Mouse (Mus musculus): ENCODE data around the gene Hspa4.

The Hspa4 gene

DNA sequence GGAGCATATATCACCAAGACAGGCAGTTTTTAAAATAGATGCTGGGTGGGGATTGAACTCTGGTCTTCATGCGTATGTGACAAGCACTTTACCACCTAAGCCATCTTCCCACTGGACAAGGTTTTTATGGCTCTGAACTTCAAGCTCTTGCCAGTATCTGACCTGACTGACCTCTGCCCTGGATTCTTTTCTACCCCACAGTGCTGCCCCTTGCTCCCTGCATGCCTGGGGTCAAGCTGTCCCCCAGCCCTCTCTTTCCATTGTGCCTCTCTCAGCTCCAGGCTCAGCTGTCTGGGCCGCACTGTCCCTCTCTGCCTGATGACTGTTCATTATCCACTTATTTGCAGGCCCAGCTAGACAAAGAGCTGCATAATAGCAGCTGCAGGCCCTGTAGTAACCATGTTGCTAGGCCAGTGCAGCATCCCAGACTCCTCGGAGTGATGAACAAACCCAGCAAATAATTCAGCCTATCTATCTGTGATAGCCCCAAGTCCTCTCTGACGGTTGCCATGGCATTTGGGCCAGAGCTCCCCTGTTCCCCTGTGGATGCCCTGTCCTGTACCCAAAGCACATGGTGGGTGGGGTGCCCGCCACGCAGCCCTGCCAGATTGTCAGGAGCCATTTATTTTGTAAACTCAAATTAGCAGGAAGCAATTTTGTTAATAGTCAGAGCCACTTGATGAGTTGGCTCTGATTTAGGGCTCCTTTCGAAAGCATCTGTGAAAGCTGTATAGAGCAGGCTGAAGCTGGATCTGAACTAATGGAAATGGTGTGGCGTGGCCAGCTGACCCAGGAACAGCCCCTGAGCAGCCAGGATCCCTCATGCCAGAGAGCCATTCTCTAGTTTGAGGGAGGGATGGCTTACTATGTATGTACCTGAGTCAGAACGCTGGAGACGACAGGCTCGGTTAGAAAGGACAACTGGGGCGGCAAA is 47.8 kb downstream of the Hspa4 start:
- ATAC-seq (ENCODE audit: low TSS enrichment), result no peak

DNA sequence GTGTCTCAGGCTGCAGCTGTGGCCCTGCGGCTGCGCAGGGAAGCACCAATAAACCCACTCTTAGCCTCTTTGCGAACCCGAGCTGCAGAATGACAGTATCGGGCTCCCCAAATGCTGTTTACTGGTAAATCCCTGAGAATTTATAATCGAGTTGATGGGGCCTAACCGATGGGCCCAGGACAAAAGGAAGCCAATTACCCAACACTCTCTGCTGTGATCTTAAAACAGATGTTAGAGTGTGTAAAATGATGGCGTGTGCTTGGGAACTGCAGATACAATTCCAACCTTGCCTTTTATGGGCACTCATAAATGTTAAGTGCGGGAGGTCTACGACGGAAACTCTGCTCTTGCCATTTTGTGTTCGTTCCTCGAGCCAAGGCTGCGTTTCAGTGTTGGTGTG is 49.5 kb downstream of the Hspa4 start:
- ATAC-seq (ENCODE audit: low TSS enrichment), result no peak

DNA sequence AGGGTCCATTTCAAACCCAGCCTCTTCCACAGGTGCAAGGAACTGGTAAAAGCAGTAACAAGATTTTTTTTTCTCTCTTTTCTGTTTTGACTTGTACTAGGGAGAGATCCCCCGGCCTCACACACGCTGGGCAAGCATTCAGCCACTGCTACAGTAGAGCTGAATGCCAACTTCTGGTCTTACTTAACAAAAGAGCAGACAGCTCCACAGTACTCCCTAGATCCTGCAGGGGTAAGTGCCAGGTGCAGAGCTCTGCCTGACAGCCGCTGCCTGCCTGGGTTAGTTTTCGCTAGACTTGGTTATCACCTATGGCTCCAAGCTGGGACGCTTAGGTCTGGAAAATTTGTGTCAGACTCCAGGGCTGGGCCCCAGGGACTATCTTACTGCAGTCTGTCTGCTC is 50.6 kb downstream of the Hspa4 start:
- ATAC-seq (ENCODE audit: low TSS enrichment), result no peak

DNA sequence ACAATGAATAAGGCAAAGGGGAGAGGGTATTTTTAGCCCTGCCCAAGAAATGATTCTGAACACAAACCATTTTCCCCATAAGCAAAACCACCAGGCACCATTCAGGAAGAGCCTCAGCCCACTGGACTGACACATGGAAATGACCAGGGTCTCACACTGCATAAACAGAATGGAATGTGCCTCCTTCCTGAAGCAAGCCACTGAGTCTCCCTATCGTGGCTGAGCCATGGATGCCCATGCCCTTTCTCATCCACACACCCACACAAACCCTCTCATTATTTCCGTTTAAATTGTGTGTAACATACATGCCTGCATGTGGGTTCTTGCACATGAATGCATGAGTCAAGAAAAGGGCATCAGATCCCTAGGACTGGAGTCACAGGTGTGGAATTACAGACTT is 54.7 kb downstream of the Hspa4 start:
- ATAC-seq (ENCODE audit: low TSS enrichment), result no peak

DNA sequence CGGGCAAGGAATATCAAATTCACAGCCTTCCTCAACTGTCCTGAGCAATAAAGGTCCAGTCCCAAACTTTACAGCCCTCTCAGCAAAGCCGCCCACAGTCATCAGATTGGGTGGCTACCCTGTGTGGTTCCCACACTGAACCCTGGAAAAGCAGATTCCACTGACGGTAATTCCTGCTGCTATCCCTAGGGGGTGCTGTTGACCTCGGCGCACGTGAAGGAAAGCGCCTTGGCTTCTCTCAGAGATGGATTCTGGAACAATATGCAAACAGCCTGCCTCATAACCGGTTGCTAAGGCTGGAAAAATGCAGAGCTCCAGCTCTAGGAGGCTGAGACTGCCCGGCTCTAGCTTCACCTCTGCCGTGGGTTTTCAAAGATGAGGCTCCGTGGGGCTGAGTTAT is 57.1 kb downstream of the Hspa4 start:
- peak; percentile 34; the same call in 1 of the 2 replicates for ATAC-seq (ENCODE audit: low TSS enrichment)

DNA sequence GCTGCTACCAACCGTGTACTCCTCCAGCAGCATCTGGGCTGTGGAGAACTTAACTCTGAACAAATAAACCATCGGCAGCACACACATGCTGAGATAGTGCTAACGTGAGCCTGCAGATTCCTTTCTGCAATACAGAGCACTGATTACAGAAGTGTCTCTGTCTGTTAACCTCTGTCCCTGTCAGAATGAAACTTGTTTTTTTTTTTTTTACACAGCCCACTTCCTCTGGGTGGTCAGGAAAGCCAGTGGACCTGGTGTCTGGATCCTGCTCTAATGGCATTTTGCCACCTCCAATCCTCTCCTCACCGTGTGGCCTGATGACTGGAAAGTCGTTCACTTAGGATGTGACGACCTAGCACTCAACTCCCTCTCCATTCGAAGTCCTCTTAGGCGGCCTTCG is 66.7 kb downstream of the Hspa4 start:
- ATAC-seq (ENCODE audit: low TSS enrichment), result no peak

DNA sequence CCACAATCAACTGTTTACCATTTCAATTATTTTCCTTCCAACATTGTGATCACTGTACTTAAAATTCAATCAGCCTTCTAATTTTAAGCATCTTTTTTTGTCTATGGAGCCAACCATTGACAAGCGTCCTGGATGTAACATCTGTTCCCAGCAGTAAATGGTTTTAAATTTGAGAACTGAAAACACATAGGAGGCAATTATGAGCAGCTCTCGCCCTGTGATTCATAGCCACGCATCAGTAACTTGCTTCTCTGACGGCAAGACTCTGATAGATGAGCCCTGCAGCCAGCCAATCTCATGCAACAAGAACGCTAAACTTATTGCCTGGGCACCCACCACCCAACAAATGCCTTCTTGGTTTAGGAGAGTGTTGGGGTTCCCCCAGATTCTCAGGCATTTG is 68.4 kb downstream of the Hspa4 start:
- ATAC-seq (ENCODE audit: low TSS enrichment), result peak; percentile 42; the same call in 1 of the 2 replicates

DNA sequence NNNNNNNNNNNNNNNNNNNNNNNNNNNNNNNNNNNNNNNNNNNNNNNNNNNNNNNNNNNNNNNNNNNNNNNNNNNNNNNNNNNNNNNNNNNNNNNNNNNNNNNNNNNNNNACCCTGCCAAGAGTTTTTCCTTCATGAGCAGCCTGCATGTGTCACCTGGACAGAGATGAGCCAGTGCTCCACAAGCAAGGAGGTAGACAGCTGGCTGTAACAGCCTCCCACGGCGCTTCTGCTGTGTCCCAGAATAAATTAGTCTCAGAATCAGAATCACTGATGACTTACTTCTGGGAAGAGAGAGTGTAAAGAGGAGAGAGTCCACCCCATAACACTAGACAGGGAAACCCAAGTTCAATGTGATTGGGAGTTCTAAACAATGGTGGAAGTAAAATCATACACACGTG is 71.2 kb downstream of the Hspa4 start:
- peak; percentile 96 for ATAC-seq (ENCODE audit: low TSS enrichment)

DNA sequence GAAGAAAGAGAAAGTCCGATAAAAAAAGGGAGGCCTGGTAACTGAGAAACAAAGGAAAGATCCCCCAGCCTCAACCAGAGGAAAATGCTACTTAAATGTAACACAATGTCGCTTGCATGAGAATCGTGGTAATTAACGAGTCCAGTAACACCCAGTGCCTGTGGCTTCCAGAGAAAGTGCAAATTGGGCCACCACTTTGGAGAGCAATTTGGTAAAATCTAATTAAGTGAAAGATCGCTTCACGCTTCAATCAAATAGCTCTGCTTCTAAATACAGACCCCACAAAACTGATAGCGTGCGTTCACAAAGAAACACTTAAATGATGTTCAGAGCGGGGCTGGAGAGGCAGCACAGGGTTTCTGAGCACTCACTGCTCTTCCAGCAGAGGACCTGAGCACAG is 89.4 kb downstream of the Hspa4 start:
- no peak for ATAC-seq (ENCODE audit: low TSS enrichment)
